Mouse (Mus musculus): Measurements from ENCODE around the gene Cadm4.
A peak's percentile ranks its signal among the peaks of the same experiment; 100 is the strongest.

The Cadm4 gene

GRCm38 (mm10) chr7:24481474-24482207 lies at the start of gene Cadm4:
Gene Cadm4, plus strand, starts transcription at chr7:24482023.
- peak; percentile 72 for ATAC-seq (ENCODE audit: insufficient number of reproducible peaks, low FRiP score, low TSS enrichment)

DNA sequence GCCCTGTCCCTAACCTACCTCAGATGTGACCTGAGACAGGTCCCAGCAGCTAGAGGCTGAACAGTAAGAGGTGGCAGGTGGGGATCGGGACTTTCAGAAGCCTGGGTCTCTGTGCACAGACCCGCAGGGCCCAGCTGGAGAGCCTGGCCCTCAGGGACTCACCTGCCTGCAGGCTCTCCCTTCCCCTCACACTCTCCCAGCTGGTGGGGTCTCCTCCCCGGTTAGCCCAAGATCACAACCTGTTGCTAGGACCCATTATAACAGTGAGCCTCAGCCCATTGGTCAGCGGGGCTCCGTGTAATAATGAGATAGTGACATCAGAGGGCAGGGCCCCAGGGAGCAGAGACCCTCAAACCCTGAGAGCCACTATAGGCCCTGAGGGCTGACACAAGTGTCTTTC lies 46.5 kb upstream of the Cadm4 start:
- no peak for ATAC-seq (ENCODE audit: insufficient number of reproducible peaks, low FRiP score, low TSS enrichment)

DNA sequence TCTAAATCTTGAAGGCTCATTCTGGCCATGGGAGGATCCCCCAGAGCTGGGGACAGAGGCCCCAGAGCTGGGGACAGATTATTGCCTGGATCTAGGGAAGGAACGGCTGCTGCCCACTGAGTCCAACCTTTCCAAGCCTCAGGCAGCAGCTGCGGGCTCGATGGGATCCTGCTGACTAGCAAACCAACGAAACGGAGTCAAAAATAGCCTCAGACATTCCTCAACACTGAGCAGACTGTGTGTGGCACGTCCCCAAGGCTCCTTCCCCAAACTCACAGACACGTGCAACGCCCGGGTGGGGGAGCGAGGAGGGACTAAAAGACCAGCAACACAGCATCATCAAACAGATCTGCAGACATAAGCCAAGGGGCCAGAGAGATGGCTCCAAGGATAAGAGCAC lies 43.8 kb upstream of the Cadm4 start:
- 0 out of 2 replicates have a peak, but pooled peaks have one; percentile 10 for ATAC-seq (ENCODE audit: insufficient number of reproducible peaks, low FRiP score, low TSS enrichment)

GRCm38 (mm10) chr7:24439191-24439590 lies 42.6 kb upstream of the Cadm4 start:
- no peak for ATAC-seq (ENCODE audit: insufficient number of reproducible peaks, low FRiP score, low TSS enrichment)

GRCm38 (mm10) chr7:24439891-24440290 lies 41.9 kb upstream of the Cadm4 start:
- ATAC-seq (ENCODE audit: insufficient number of reproducible peaks, low FRiP score, low TSS enrichment): no peak

DNA sequence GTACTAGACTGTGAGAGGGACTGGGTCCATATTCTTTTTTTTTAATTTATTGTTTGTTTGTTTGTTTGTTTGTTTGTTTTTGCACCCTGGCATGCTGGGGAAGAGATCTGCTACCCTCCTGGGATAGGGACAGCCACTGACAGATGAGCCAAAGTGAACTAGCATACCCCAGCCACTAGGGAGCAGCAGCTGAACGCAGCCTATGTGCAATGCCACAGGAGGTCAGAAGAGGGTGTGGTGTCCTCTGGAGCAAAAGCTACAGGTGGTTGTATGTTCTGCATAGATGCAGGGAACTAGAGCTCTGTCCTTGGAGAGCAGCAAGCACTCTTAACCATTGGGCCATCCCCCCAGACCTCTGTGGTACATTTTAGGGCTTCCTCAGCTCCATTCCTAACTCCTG lies 40.0 kb upstream of the Cadm4 start:
- no peak for ATAC-seq (ENCODE audit: insufficient number of reproducible peaks, low FRiP score, low TSS enrichment)

GRCm38 (mm10) chr7:24442313-24442712 lies 39.5 kb upstream of the Cadm4 start:
- ATAC-seq (ENCODE audit: insufficient number of reproducible peaks, low FRiP score, low TSS enrichment): no peak

- ATAC-seq (ENCODE audit: insufficient number of reproducible peaks, low FRiP score, low TSS enrichment): no peak
Observed at GRCm38 (mm10) chr7:24445266-24445926, 36.4 kb upstream of the Cadm4 start.

- ATAC-seq (ENCODE audit: insufficient number of reproducible peaks, low FRiP score, low TSS enrichment): no peak
Observed at GRCm38 (mm10) chr7:24446697-24447340, 35.0 kb upstream of the Cadm4 start.

- no peak for ATAC-seq (ENCODE audit: insufficient number of reproducible peaks, low FRiP score, low TSS enrichment)
Observed at GRCm38 (mm10) chr7:24448782-24449517, 32.9 kb upstream of the Cadm4 start.

DNA sequence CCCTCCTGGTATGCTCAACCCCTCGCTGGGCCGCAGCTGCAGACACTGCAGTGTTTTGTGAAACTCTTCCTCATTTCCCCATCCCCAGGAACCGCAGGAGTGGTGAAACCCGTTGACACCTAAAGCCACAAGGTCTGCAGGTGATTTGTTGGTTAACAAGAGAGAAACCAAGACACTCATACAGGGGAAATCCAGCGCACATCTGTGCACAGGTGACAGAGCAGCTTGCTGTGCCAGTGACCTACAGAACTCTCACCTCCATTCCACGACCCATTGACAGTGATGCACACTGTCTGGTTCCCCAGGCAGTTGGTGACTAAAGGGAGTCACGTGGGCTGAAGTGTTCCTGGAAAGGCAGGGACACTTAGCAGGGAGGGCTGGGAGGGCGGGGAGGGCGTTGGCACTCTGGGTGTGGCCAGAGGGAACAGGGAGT lies 31.2 kb upstream of the Cadm4 start:
- no peak for ATAC-seq (ENCODE audit: insufficient number of reproducible peaks, low FRiP score, low TSS enrichment)

DNA sequence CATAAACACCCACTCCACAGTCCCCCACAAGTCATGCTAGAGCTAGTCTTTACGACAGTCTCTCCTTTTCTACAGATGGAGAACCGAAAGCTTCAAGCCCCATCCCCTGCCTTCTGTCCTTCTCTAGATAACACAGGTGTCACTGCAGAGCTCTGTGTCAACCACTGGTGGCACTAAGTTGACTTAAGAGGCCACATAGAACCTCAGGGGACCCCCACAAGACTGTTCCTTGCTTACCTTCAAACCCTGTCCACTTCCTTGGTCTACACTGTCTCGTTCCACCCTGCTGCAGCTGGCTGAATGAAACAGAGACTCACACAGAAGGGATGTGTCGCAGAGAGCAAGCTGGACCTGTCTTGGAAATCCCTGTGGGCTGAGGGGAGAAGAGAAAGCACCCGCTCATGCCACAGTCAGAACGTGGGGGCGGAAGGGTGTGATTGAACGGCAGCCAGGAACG lies 29.9 kb upstream of the Cadm4 start, which contains the start of gene Irgc1:
Gene Irgc1, minus strand, starts transcription at position 443 of the 457 bp plus-strand sequence.
- no peak for ATAC-seq (ENCODE audit: insufficient number of reproducible peaks, low FRiP score, low TSS enrichment)

- ATAC-seq (ENCODE audit: insufficient number of reproducible peaks, low FRiP score, low TSS enrichment): no peak
Observed at GRCm38 (mm10) chr7:24454199-24454598, 27.6 kb upstream of the Cadm4 start.

GRCm38 (mm10) chr7:24455726-24456125 lies 26.1 kb upstream of the Cadm4 start:
- ATAC-seq (ENCODE audit: insufficient number of reproducible peaks, low FRiP score, low TSS enrichment): no peak

DNA sequence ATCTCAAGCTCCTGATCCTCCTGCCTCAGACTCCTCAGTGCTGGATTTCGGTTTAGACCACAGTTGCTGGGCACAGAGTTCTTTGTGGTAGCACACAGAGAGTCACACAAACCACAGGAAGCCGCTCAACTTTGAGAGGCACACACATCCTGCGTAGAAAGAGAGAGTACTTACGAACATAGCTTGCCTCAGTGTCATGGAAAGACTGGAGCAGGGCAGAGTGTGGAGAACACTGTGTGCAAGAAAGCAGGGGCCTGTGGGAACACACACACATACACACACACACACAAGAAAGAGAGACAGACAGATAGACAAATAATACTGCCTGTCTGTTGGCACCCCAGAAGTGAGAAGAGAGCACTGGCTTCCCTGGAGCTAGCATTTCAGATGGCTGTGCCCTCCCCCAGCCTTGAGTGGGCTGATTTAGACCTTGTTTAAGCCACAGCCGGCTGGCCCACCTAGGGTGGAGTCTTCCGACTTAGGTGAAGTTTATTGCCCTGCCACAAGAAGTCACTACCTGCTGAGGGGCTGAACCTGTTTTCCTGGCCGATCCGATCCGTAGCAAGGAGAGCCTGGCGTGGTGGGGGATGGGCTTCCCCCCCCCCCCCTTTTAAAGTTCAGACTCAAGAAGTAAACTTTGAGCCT lies 24.0 kb upstream of the Cadm4 start:
- no peak for ATAC-seq (ENCODE audit: insufficient number of reproducible peaks, low FRiP score, low TSS enrichment)

DNA sequence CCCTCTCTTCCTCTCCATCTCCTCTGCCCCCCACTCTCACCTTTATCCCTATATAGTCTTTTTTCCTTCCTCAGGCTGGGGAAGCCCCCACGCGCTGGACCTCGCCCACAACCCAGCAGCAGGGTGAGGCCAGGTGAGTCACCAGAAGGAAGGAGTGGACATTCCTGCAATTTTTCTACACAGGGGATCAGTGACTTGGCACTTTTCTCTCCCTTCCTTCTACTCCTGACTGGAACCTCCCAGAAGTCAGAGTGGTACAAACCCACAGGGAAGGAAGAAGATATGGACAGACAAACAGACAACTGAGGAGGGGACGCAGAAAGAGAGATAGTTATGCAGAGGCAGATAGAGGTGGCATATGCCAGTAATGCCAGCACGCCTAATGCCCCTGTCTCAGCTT lies 22.4 kb upstream of the Cadm4 start:
- ATAC-seq (ENCODE audit: insufficient number of reproducible peaks, low FRiP score, low TSS enrichment): no peak

GRCm38 (mm10) chr7:24459843-24460242 lies 22.0 kb upstream of the Cadm4 start:
- no peak for ATAC-seq (ENCODE audit: insufficient number of reproducible peaks, low FRiP score, low TSS enrichment)

DNA sequence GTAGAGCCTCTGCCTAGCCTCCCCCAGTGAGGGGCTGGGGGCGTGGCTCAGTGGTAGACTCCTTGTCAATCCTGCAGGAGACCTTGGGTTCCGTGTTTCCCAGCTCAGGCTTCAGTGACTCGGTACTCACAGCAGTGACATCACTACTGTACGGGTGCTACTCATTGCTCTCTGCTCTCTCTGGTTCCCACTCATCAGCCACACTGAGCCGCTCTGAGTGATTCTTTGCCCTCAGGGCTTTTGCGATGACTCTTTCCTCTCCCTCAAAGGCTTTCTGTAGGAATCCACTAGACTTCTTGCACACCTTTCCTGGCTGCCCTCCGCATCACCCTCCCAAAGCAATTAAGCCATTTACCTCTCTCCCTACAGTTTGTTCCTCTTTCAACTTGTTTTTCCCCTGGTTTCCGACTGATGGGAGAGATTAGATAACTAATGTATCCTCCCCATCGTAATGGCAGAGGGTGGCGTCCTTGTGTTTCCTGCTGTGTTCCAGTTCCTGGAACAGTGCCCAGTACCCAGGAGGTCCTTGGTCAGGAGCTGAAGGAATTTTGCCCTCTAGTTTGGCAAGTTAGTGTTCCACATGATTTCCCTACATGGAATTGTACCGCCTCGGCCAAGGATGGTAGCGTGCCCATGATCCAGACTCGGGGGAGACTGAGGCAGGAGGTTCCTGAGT lies 20.3 kb upstream of the Cadm4 start:
- ATAC-seq (ENCODE audit: insufficient number of reproducible peaks, low FRiP score, low TSS enrichment): no peak

Data from cerebellum, adult (tissue).